Mouse (Mus musculus) embryonic fibroblast, embryonic 13.5 days (primary cell): ENCODE results near the gene Taok1. TPM values are rescaled to one million over a fixed set of nuclear protein-coding genes. Genes with fewer than 3 reads are reported as not detected.
A peak's percentile ranks its signal among the peaks of the same experiment; 100 is the strongest.

ENCODE experiments used
- H3K27ac ChIP-seq: 2 replicates; pipeline ENCODE4 v1.5.1; 2012; ENCODE audit warnings: low read length, control low read depth, inconsistent platforms; ENCODE audit not compliant: insufficient read depth
- H3K4me1 ChIP-seq: 2 replicates; pipeline ENCODE4 v1.6.1; 2011; ENCODE audit warnings: low read length; ENCODE audit not compliant: control insufficient read depth, insufficient read depth
- H3K4me3 ChIP-seq: 2 replicates; pipeline ENCODE4 v1.5.1; 2011; ENCODE audit warnings: mild to moderate bottlenecking, control low read depth, low read length; ENCODE audit not compliant: insufficient read depth
- CTCF ChIP-seq: IDR thresholded peaks from 2 replicates; pipeline ENCODE4 v1.5.1; 2011; ENCODE audit warnings: mild to moderate bottlenecking, control low read depth, low read length, moderate library complexity, borderline replicate concordance; ENCODE audit not compliant: insufficient read depth
- POLR2A ChIP-seq: IDR thresholded peaks from 2 replicates; pipeline ENCODE4 v1.6.1; 2011; ENCODE audit warnings: low read depth, mild to moderate bottlenecking, control low read depth, low read length, moderate library complexity
- polyA plus RNA-seq: library from polyadenylated mRNA; stranded (reverse); fragments of >200 nt; gene quantifications from 2 replicates; pipeline ENCODE4 v1.2.4, GENCODE M21; 2011; ENCODE audit warnings: low read depth; ENCODE audit not compliant: missing spikeins, insufficient read length

Taok1 gene
- polyA plus RNA-seq, 1 experiment, result 62.1 TPM

- TF ChIP-seq POLR2A, result no peak
- no peak for TF ChIP-seq CTCF
- Histone ChIP-seq H3K27ac (peak overlapping the region; percentile 50; the same call in 1 of the 2 replicates), H3K4me3 (peak overlapping the region; percentile 40), H3K4me1 (peaks cover 8% of the 10 kb centered on the region)
These were observed 17.6 kb upstream of the Taok1 start for GRCm38 (mm10) chr11:77625061-77625855.

- peak; percentile 71 for TF ChIP-seq POLR2A
- TF ChIP-seq CTCF, result no peak
- H3K27ac ChIP-seq, result peak overlapping the region; percentile 67
These were observed 16.9 kb upstream of the Taok1 start for GRCm38 (mm10) chr11:77624441-77625060.

GRCm38 (mm10) chr11:77624002-77624401, 16.4 kb upstream of the Taok1 start:
- H3K4me1 ChIP-seq, result peaks cover 8% of the 10 kb centered on the region
- peak overlapping the region; percentile 67 for H3K27ac ChIP-seq
- no peak for TF ChIP-seq POLR2A
- TF ChIP-seq CTCF, result no peak
- H3K4me3 ChIP-seq, result no peak overlapping the region

More at GRCm38 (mm10) chr11:77624441-77625060, 16.9 kb upstream of the Taok1 start:
- Histone ChIP-seq H3K4me1 (peaks cover 8% of the 10 kb centered on the region), H3K4me3 (peak overlapping the region; percentile 40)

- TF ChIP-seq CTCF, result no peak
- TF ChIP-seq POLR2A, result no peak
- Histone ChIP-seq H3K27ac (no peak overlapping the region), H3K4me3 (no peak overlapping the region), H3K4me1 (peaks cover 8% of the 10 kb centered on the region)
These were observed 14.4 kb upstream of the Taok1 start for GRCm38 (mm10) chr11:77621902-77622535.

GRCm38 (mm10) chr11:77615084-77615624, 7.5 kb upstream of the Taok1 start:
- peaks cover 2% of the 10 kb centered on the region; the same call in 1 of the 2 replicates for H3K4me1 ChIP-seq
- no peak overlapping the region for H3K27ac ChIP-seq
- TF ChIP-seq POLR2A (no peak), CTCF (no peak)
- no peak overlapping the region for H3K4me3 ChIP-seq

- TF ChIP-seq CTCF (no peak), POLR2A (peak; percentile 48; the same call in 1 of the 2 replicates)
- Histone ChIP-seq H3K4me1 (peaks cover 2% of the 10 kb centered on the region; the same call in 1 of the 2 replicates), H3K4me3 (peak overlapping the region; percentile 63), H3K27ac (peak overlapping the region; percentile 62)
These were observed 629 bp downstream of the Taok1 start for GRCm38 (mm10) chr11:77606835-77607537.

- Histone ChIP-seq H3K4me1 (peaks cover 2% of the 10 kb centered on the region; the same call in 1 of the 2 replicates), H3K4me3 (peak overlapping the region; percentile 63), H3K27ac (peak overlapping the region; percentile 11; the same call in 1 of the 2 replicates)
- TF ChIP-seq POLR2A (no peak), CTCF (no peak)
These were observed 1.2 kb downstream of the Taok1 start for GRCm38 (mm10) chr11:77606469-77606834.

GRCm38 (mm10) chr11:77597266-77597665, 10.3 kb downstream of the Taok1 start:
- TF ChIP-seq CTCF (no peak), POLR2A (no peak)
- Histone ChIP-seq H3K4me3 (no peak overlapping the region), H3K27ac (no peak overlapping the region), H3K4me1 (no peaks in the 10 kb centered on the region)

GRCm38 (mm10) chr11:77591388-77591787, 16.2 kb downstream of the Taok1 start:
- Histone ChIP-seq H3K4me3 (no peak overlapping the region), H3K27ac (no peak overlapping the region), H3K4me1 (no peaks in the 10 kb centered on the region)
- TF ChIP-seq CTCF (no peak), POLR2A (no peak)
